Mouse (Mus musculus): ENCODE measurements around the gene Megf6. TPM values are rescaled to one million over a fixed set of nuclear protein-coding genes. Genes with fewer than 3 reads are reported as not detected.
A peak's percentile ranks its signal among the peaks of the same experiment; 100 is the strongest.

The Megf6 gene
- total and polyA plus RNA-seq, 2 experiments from 2014 or later: 12.9 to 79.8 TPM

DNA sequence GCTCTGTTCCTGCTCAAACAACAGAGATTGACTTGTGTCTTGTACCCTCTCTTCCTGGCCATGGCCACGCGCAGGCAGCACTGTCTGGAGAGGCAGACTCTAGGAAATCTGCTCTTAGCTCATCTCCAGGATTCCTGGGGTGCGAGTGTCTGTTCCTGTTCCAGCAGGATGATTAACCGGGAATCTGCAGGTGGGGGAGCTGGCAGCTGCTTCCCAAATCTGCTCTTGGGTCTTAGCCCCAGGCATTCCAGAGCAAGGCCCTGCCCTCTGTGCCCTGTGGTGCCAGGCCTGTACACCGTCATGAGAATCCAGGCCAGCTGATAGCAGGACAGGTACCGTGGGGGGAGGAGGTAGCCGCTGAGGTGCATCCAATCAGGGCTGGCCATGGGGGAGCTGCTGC is 34.0 kb downstream of the Megf6 start:
- 55% methylated on average over 7 of the region's 7 CpGs for WGBS
- 0 out of 2 replicates have a peak overlapping the region, but pooled peaks have one; percentile 12 for H3K9ac ChIP-seq (replicated peaks; ENCODE audit: low read depth, low read length)
- no peaks in the 10 kb centered on the region for H3K9me3 ChIP-seq (replicated peaks; ENCODE audit: control insufficient read depth, low read length)
- ATAC-seq (ENCODE audit: insufficient read depth, low read depth) (no peak), DNase-seq (ENCODE audit: low spot score) (no peak)
- H3K27me3 ChIP-seq (ENCODE audit: control insufficient read depth, insufficient read depth, low read length): no peaks in the 10 kb centered on the region
- no peak overlapping the region for H3K4me2 ChIP-seq (ENCODE audit: low read depth, low read length)
- no peak overlapping the region for H3K4me3 ChIP-seq (ENCODE audit: low read depth, low read length)
- no peak overlapping the region for H3K27ac ChIP-seq (ENCODE audit: low read depth)
- H3K4me1 ChIP-seq (ENCODE audit: control insufficient read depth, insufficient read depth): peaks cover 5% of the 10 kb centered on the region; the same call in 1 of the 2 replicates
- no peak for TF ChIP-seq EP300 (IDR thresholded peaks at IDR 0.05; ENCODE audit: low read depth)
- no peak for TF ChIP-seq CTCF (IDR thresholded peaks at IDR 0.05; ENCODE audit: low read depth)
- no peaks in the 10 kb centered on the region for H3K36me3 ChIP-seq (replicated peaks; ENCODE audit: control insufficient read depth, insufficient read depth, low read length)

DNA sequence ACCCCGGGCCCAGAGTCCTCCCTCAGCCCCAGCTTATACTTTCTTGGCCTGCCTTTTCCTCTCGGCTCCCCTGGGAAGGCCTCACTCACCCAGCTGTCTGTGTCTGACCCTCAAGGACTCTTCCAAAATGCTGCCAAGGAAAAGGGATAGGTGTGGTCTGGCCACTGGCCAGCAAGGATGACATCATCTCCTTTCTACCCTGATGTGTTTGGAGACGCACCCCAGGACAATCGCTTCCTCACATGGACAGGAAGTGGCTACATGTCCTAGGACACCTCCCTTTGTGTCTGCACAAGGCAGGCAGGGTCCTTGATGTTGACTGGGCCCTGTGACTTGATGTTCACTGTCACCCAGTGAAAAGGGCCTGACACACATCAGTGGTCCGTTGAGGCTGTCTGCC is 34.9 kb downstream of the Megf6 start:
- TF ChIP-seq EP300 (IDR thresholded peaks at IDR 0.05; ENCODE audit: low read depth) (peak; percentile 60; the same call in 1 of the 2 replicates), CTCF (IDR thresholded peaks at IDR 0.05; ENCODE audit: low read depth) (no peak)
- H3K27ac ChIP-seq (ENCODE audit: low read depth): no peak overlapping the region
- no peaks in the 10 kb centered on the region for H3K36me3 ChIP-seq (replicated peaks; ENCODE audit: control insufficient read depth, insufficient read depth, low read length)
- H3K4me3 ChIP-seq (ENCODE audit: low read depth, low read length): no peak overlapping the region
- 47% methylated on average over 5 of the region's 5 CpGs for WGBS
- no peak for DNase-seq (ENCODE audit: low spot score)
- peaks cover 5% of the 10 kb centered on the region; the same call in 1 of the 2 replicates for H3K4me1 ChIP-seq (ENCODE audit: control insufficient read depth, insufficient read depth)
- peak; percentile 52 for ATAC-seq (ENCODE audit: insufficient read depth, low read depth)
- H3K4me2 ChIP-seq (ENCODE audit: low read depth, low read length): no peak overlapping the region
- H3K9me3 ChIP-seq (replicated peaks; ENCODE audit: control insufficient read depth, low read length): no peaks in the 10 kb centered on the region
- H3K9ac ChIP-seq (replicated peaks; ENCODE audit: low read depth, low read length): no peak overlapping the region
- no peaks in the 10 kb centered on the region for H3K27me3 ChIP-seq (ENCODE audit: control insufficient read depth, insufficient read depth, low read length)

DNA sequence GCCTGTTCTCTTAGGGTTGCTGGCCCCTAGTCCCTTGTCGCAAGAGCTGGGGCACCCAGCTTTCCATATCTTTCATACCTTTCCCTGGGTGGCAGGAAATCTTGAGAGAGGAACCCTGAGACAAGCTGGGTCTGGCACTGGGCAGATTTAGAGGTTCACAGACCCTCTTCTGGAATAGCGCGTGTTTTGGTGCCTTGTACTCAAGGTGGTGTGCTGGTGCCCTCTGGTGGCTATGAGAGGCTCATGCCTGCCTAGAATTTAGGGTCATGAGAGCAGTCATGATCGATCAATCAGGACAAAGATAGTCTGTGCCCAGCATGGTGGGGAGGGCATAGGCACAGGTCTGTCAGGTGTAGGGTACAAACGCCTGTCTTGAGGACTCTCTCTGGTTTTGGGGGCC is 36.7 kb downstream of the Megf6 start:
- Histone ChIP-seq H3K27me3 (ENCODE audit: control insufficient read depth, insufficient read depth, low read length) (no peaks in the 10 kb centered on the region), H3K9ac (replicated peaks; ENCODE audit: low read depth, low read length) (no peak overlapping the region), H3K4me2 (ENCODE audit: low read depth, low read length) (no peak overlapping the region), H3K4me1 (ENCODE audit: control insufficient read depth, insufficient read depth) (peaks cover 5% of the 10 kb centered on the region; the same call in 1 of the 2 replicates), H3K9me3 (replicated peaks; ENCODE audit: control insufficient read depth, low read length) (no peaks in the 10 kb centered on the region), H3K4me3 (ENCODE audit: low read depth, low read length) (no peak overlapping the region), H3K36me3 (replicated peaks; ENCODE audit: control insufficient read depth, insufficient read depth, low read length) (no peaks in the 10 kb centered on the region), H3K27ac (ENCODE audit: low read depth) (no peak overlapping the region)
- ATAC-seq (ENCODE audit: insufficient read depth, low read depth): no peak
- peak; percentile 51 for DNase-seq (ENCODE audit: low spot score)
- WGBS: 16% methylated on average over 5 of the region's 5 CpGs
- TF ChIP-seq CTCF (IDR thresholded peaks at IDR 0.05; ENCODE audit: low read depth): peak; percentile 96
- no peak for TF ChIP-seq EP300 (IDR thresholded peaks at IDR 0.05; ENCODE audit: low read depth)

GRCm38 (mm10) chr4:154209054-154209453 is 38.5 kb downstream of the Megf6 start:
- no peak overlapping the region for H3K9ac ChIP-seq (replicated peaks; ENCODE audit: low read depth, low read length)
- DNase-seq (ENCODE audit: low spot score): no peak
- ATAC-seq (ENCODE audit: insufficient read depth, low read depth): no peak
- no peaks in the 10 kb centered on the region for H3K27me3 ChIP-seq (ENCODE audit: control insufficient read depth, insufficient read depth, low read length)
- 0 out of 2 replicates have a peak overlapping the region, but pooled peaks have one; percentile 2 for H3K27ac ChIP-seq (ENCODE audit: low read depth)
- TF ChIP-seq CTCF (IDR thresholded peaks at IDR 0.05; ENCODE audit: low read depth): no peak
- TF ChIP-seq EP300 (IDR thresholded peaks at IDR 0.05; ENCODE audit: low read depth): no peak
- no peak overlapping the region for H3K4me3 ChIP-seq (ENCODE audit: low read depth, low read length)
- H3K9me3 ChIP-seq (replicated peaks; ENCODE audit: control insufficient read depth, low read length): no peaks in the 10 kb centered on the region
- WGBS: 72% methylated on average over 6 of the region's 6 CpGs
- H3K4me2 ChIP-seq (ENCODE audit: low read depth, low read length): no peak overlapping the region
- no peaks in the 10 kb centered on the region for H3K36me3 ChIP-seq (replicated peaks; ENCODE audit: control insufficient read depth, insufficient read depth, low read length)
- H3K4me1 ChIP-seq (ENCODE audit: control insufficient read depth, insufficient read depth): peaks cover 15% of the 10 kb centered on the region

DNA sequence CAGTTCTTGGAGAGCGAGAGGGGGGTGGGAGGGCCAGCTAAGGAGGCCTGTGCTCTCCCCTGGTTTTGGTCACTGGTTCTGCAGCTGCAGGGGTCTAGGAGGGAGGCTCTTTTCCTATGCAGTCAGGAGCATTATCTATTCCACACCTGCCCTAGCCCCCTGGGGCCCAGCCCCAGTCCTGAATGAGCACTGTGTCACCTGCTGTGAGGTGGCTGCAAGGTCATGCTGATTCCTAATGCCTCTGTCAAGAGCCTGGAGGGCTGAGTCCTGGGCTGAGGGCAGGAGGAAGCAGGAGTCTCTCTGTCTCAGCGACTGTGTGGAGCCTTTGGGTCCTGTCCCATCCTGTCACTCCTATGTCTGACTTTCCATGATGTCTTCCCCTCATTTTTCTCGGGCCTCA is 39.3 kb downstream of the Megf6 start:
- Histone ChIP-seq H3K36me3 (replicated peaks; ENCODE audit: control insufficient read depth, insufficient read depth, low read length) (no peaks in the 10 kb centered on the region), H3K9ac (replicated peaks; ENCODE audit: low read depth, low read length) (no peak overlapping the region), H3K27ac (ENCODE audit: low read depth) (peak overlapping the region; percentile 18; the same call in 1 of the 2 replicates), H3K4me2 (ENCODE audit: low read depth, low read length) (no peak overlapping the region), H3K4me3 (ENCODE audit: low read depth, low read length) (no peak overlapping the region), H3K27me3 (ENCODE audit: control insufficient read depth, insufficient read depth, low read length) (no peaks in the 10 kb centered on the region), H3K4me1 (ENCODE audit: control insufficient read depth, insufficient read depth) (peaks cover 18% of the 10 kb centered on the region), H3K9me3 (replicated peaks; ENCODE audit: control insufficient read depth, low read length) (no peaks in the 10 kb centered on the region)
- WGBS: 28% methylated on average over 3 of the region's 3 CpGs
- DNase-seq (ENCODE audit: low spot score): no peak
- ATAC-seq (ENCODE audit: insufficient read depth, low read depth): no peak
- no peak for TF ChIP-seq EP300 (IDR thresholded peaks at IDR 0.05; ENCODE audit: low read depth)
- no peak for TF ChIP-seq CTCF (IDR thresholded peaks at IDR 0.05; ENCODE audit: low read depth)

DNA sequence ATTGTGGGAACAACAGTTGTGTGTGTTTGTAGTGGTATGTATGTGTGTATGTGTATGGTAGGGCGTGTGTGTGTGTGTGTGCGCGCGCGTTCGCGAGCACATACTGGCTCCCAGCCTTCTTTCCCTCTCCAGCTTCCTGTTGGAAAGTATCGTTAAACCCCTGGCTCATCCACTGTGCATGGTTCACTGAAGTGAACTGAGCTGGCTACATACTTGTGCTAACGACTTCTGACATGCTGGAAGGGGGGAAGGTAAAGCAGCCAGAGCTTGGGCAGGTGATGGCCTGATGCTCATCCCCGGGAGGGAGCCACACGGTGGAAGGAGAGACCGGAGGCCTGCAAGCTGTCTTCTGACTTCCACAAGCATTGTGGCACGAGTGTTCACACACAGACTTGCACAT is 40.9 kb downstream of the Megf6 start:
- H3K9ac ChIP-seq (replicated peaks; ENCODE audit: low read depth, low read length): no peak overlapping the region
- DNase-seq (ENCODE audit: low spot score) (no peak), ATAC-seq (ENCODE audit: insufficient read depth, low read depth) (no peak)
- H3K4me2 ChIP-seq (ENCODE audit: low read depth, low read length): no peak overlapping the region
- H3K4me1 ChIP-seq (ENCODE audit: control insufficient read depth, insufficient read depth): peaks cover 19% of the 10 kb centered on the region
- H3K9me3 ChIP-seq (replicated peaks; ENCODE audit: control insufficient read depth, low read length): no peaks in the 10 kb centered on the region
- H3K27me3 ChIP-seq (ENCODE audit: control insufficient read depth, insufficient read depth, low read length): no peaks in the 10 kb centered on the region
- WGBS: 81% methylated on average over 13 of the region's 13 CpGs
- H3K27ac ChIP-seq (ENCODE audit: low read depth): no peak overlapping the region
- TF ChIP-seq CTCF (IDR thresholded peaks at IDR 0.05; ENCODE audit: low read depth) (no peak), EP300 (IDR thresholded peaks at IDR 0.05; ENCODE audit: low read depth) (no peak)
- H3K36me3 ChIP-seq (replicated peaks; ENCODE audit: control insufficient read depth, insufficient read depth, low read length): no peaks in the 10 kb centered on the region
- H3K4me3 ChIP-seq (ENCODE audit: low read depth, low read length): no peak overlapping the region
